27 mouse cellular contexts compared by ENCODE assay signal in genomic region chr12:86517721-86518120, GRCm38 (mm10).
DNase-seq lines count a peak whose midpoint lies in the region; ATAC-seq and TF ChIP-seq lines count a peak whose summit lies in the region.
"Had no signal": no experiment of that assay in that cellular context is flagged by ENCODE, and none has a peak within 500 bp of the region (broad histone marks: within the 10 kb centered on the region; RNA-seq: fewer than 3 reads in every experiment).

No protein-coding gene starts in this region.

- H3K36me3 ChIP-seq in heart, embryonic 15.5 days, result no peaks in the 10 kb centered on the region
- H3K36me3 ChIP-seq in heart, embryonic 12.5 days, result peaks cover 8% of the 10 kb centered on the region
- peaks cover 86% of the 10 kb centered on the region for H3K36me3 ChIP-seq in ES-Bruce4 (ENCODE audit: control insufficient read depth, insufficient read depth, low read length, poor library complexity, severe bottlenecking)
- H3K36me3 ChIP-seq: embryonic facial prominence, embryonic 13.5 days; forebrain, embryonic 12.5 days; hindbrain, embryonic 15.5 days; kidney, embryonic 15.5 days; liver, embryonic 12.5 days; midbrain, embryonic 12.5 days had no signal

- no peak overlapping the region for H3K9ac ChIP-seq in heart, embryonic 15.5 days
- no peak overlapping the region for H3K9ac ChIP-seq in heart, embryonic 12.5 days
- no peak overlapping the region for H3K9ac ChIP-seq in ES-Bruce4 (ENCODE audit: low read depth, poor library complexity, severe bottlenecking)
- H3K9ac ChIP-seq: embryonic facial prominence, embryonic 13.5 days; forebrain, embryonic 12.5 days; forebrain, postnatal 0 days; hindbrain, embryonic 15.5 days; kidney, embryonic 15.5 days; liver, embryonic 12.5 days; liver, postnatal 0 days; midbrain, embryonic 12.5 days had no signal

- no peak for TF ChIP-seq CTCF in ES-Bruce4 (IDR thresholded peaks at IDR 0.05; ENCODE audit: low read depth, low read length)

- ATAC-seq in heart, embryonic 15.5 days (replicated peaks; ENCODE audit: insufficient number of reproducible peaks, insufficient read depth, low FRiP score, low read depth), result 0 out of 2 replicates have a peak, but pooled peaks have one; percentile 18
- no peak for ATAC-seq in heart, embryonic 12.5 days (ENCODE audit: insufficient number of reproducible peaks, low FRiP score)
- ATAC-seq: forebrain, postnatal 0 days; liver, embryonic 12.5 days; liver, postnatal 0 days had no signal

- H3K27me3 ChIP-seq in heart, embryonic 15.5 days, result peaks cover 4% of the 10 kb centered on the region; the same call in 1 of the 2 replicates
- H3K27me3 ChIP-seq in heart, embryonic 12.5 days (replicated peaks), result peaks cover 17% of the 10 kb centered on the region
- no peaks in the 10 kb centered on the region for H3K27me3 ChIP-seq in ES-Bruce4 (ENCODE audit: control insufficient read depth, insufficient read depth, low read length, poor library complexity, severe bottlenecking)
- H3K27me3 ChIP-seq: hindbrain, embryonic 15.5 days had no signal

- H3K4me1 ChIP-seq in heart, embryonic 15.5 days (replicated peaks), result peaks cover 5% of the 10 kb centered on the region; the same call in 1 of the 2 replicates
- H3K4me1 ChIP-seq in heart, embryonic 12.5 days (replicated peaks), result peaks cover 10% of the 10 kb centered on the region
- H3K4me1 ChIP-seq in ES-Bruce4 (ENCODE audit: control insufficient read depth, insufficient read depth, low read length), result peaks cover 5% of the 10 kb centered on the region
- H3K4me1 ChIP-seq: forebrain, embryonic 12.5 days; liver, embryonic 12.5 days had no signal

- no peaks in the 10 kb centered on the region for H3K9me3 ChIP-seq in heart, embryonic 15.5 days (replicated peaks)
- peaks cover 5% of the 10 kb centered on the region for H3K9me3 ChIP-seq in heart, embryonic 12.5 days (replicated peaks)
- H3K9me3 ChIP-seq in ES-Bruce4 (replicated peaks; ENCODE audit: control insufficient read depth, insufficient read depth, low read length, poor library complexity, severe bottlenecking), result no peaks in the 10 kb centered on the region
- H3K9me3 ChIP-seq: forebrain, embryonic 12.5 days; heart, embryonic 10.5 days; hindbrain, embryonic 15.5 days; kidney, embryonic 15.5 days; liver, embryonic 12.5 days; midbrain, embryonic 12.5 days had no signal

- TF ChIP-seq EP300 in ES-Bruce4 (IDR thresholded peaks at IDR 0.05; ENCODE audit: insufficient read depth, low read depth, low read length), result 0 out of 2 replicates have a peak, but pooled peaks have one; percentile 44

- no peak overlapping the region for H3K4me2 ChIP-seq in heart, embryonic 15.5 days
- H3K4me2 ChIP-seq in heart, embryonic 12.5 days, result no peak overlapping the region
- H3K4me2 ChIP-seq: embryonic facial prominence, embryonic 13.5 days; forebrain, embryonic 12.5 days; hindbrain, embryonic 15.5 days; kidney, embryonic 15.5 days; liver, embryonic 12.5 days; midbrain, embryonic 12.5 days had no signal

- peak; percentile 35 for DNase-seq in embryo, embryonic 11 days
- no peak for DNase-seq in embryo, embryonic 10.5 days (ENCODE audit: low spot score)
- peak; percentile 48 for DNase-seq in mesoderm, embryonic 11.5 days (ENCODE audit: low read depth, low spot score)
- no peak for DNase-seq in neural tube, embryonic 10.5 days (ENCODE audit: extremely low spot score, low spot score)
- DNase-seq in spleen, postnatal 14 days (ENCODE audit: low spot score in 2 of 2), result no peak
- DNase-seq: adrenal gland, postnatal 10 days; cerebellum, adult 11 months; cerebellum, adult 9-11 months; forebrain, postnatal 0 days; kidney, adult 18-20 months; kidney, postnatal 36 days; liver, postnatal 0 days; lung, postnatal 36 days; right cerebral cortex, postnatal 4 days; thymus, postnatal 4 days had no signal

- WGBS in heart, embryonic 15.5 days, result 63% methylated on average over 6 of the region's 6 CpGs
- 59% methylated on average over 6 of the region's 6 CpGs for WGBS in heart, embryonic 12.5 days

- no peak overlapping the region for H3K4me3 ChIP-seq in heart, embryonic 15.5 days
- no peak overlapping the region for H3K4me3 ChIP-seq in heart, embryonic 12.5 days
- H3K4me3 ChIP-seq in ES-Bruce4 (ENCODE audit: low read depth, low read length), result no peak overlapping the region
- H3K4me3 ChIP-seq: embryonic facial prominence, embryonic 13.5 days; erythroblast, embryonic 14.5 days; forebrain, embryonic 12.5 days; heart, embryonic 10.5 days; hindbrain, embryonic 15.5 days; kidney, embryonic 15.5 days; layer of hippocampus, adult 2 months; liver, embryonic 12.5 days; midbrain, embryonic 12.5 days had no signal

- no peak overlapping the region for H3K27ac ChIP-seq in heart, embryonic 15.5 days
- H3K27ac ChIP-seq in heart, embryonic 12.5 days (ENCODE audit: poor library complexity, severe bottlenecking), result no peak overlapping the region
- no peak overlapping the region for H3K27ac ChIP-seq in ES-Bruce4 (ENCODE audit: insufficient read depth, low read length)
- H3K27ac ChIP-seq: embryonic facial prominence, embryonic 13.5 days; forebrain, embryonic 12.5 days; heart, embryonic 10.5 days; hindbrain, embryonic 15.5 days; kidney, embryonic 15.5 days; layer of hippocampus, adult 2 months; liver, embryonic 12.5 days; midbrain, embryonic 12.5 days had no signal

- TF ChIP-seq POLR2A in ES-Bruce4 (IDR thresholded peaks at IDR 0.05; ENCODE audit: insufficient read depth, low read length), result no peak

Comparison
In these comparisons a context has a peak if more than half of its experiments do, and no peak if none do; other contexts are left out.
1. DNase-seq: peak in embryo, embryonic 11 days (single experiment) and mesoderm, embryonic 11.5 days (single experiment); none in embryo, embryonic 10.5 days (single experiment), neural tube, embryonic 10.5 days (single experiment) and spleen, postnatal 14 days (0 of 2).